Mouse (Mus musculus) embryonic facial prominence, embryonic 14.5 days (tissue): Measurements from ENCODE around the gene Pga5. TPM values are rescaled to one million over a fixed set of nuclear protein-coding genes. Genes with fewer than 3 reads are reported as not detected.

Experiments
- ATAC-seq: fragments of 200-750 bp; cut with Nextera tagmentation; 2 replicates; pipeline ENCODE4 v1.8.0; 2017; ENCODE audit warnings: low read depth, moderate number of reproducible peaks, moderate TSS enrichment
- DNase-seq: peaks from one replicate; pipeline ENCODE4 v3.0.0-alpha.2; 2015; ENCODE audit warnings: low spot score
- H3K27ac ChIP-seq: fragments of 300-500 bp; sonication (generic); replicated peaks from 2 replicates; pipeline ENCODE4 v1.5.1; 2014; ENCODE audit warnings: low read depth, mild to moderate bottlenecking, low read length, moderate library complexity
- H3K27me3 ChIP-seq: fragments of 300-500 bp; sonication (generic); replicated peaks from 2 replicates; pipeline ENCODE4 v1.6.1; 2014; ENCODE audit warnings: low read length; ENCODE audit not compliant: control insufficient read depth, insufficient read depth
- H3K36me3 ChIP-seq: fragments of 300-500 bp; sonication (generic); 2 replicates; pipeline ENCODE4 v1.6.1; 2014; ENCODE audit warnings: low read length, mixed read lengths; ENCODE audit not compliant: control insufficient read depth, insufficient read depth
- H3K4me1 ChIP-seq: fragments of 300-500 bp; sonication (generic); 2 replicates; pipeline ENCODE4 v1.6.1; 2014; ENCODE audit warnings: antibody characterized with exemption, low read length; ENCODE audit not compliant: control insufficient read depth, insufficient read depth
- H3K4me2 ChIP-seq: fragments of 300-500 bp; sonication (generic); 2 replicates; pipeline ENCODE4 v1.6.1; 2014; ENCODE audit warnings: low read depth, mild to moderate bottlenecking, low read length, moderate library complexity, mixed read lengths
- H3K4me3 ChIP-seq: fragments of 300-500 bp; sonication (generic); 2 replicates; pipeline ENCODE4 v1.5.1; 2014; ENCODE audit warnings: low read depth, mild to moderate bottlenecking, low read length
- H3K9ac ChIP-seq: fragments of 300-500 bp; sonication (generic); 2 replicates; pipeline ENCODE4 v1.6.1; 2014; ENCODE audit warnings: low read depth, mild to moderate bottlenecking, low read length, moderate library complexity, mixed read lengths
- H3K9me3 ChIP-seq: fragments of 300-500 bp; sonication (generic); 2 replicates; pipeline ENCODE4 v1.6.1; 2016; ENCODE audit warnings: low read length; ENCODE audit not compliant: control insufficient read depth
- WGBS: fragments of 180-500 bp; shearing (Covaris S2); extraction: QIAGEN DNeasy Blood & Tissue Kit; methylation state at CpG from one replicate; pipeline ENCODE4 v1.1.7; 2014; 5-methylcytosine and 5-hydroxymethylcytosine counted together
- polyA plus RNA-seq: library from polyadenylated mRNA; unstranded; fragments of >200 nt; fragmentation: Nextera tagmentation; extraction: Ambion mirVana; gene quantifications from 2 replicates; pipeline ENCODE4 v1.2.1, GENCODE M21; 2014

The Pga5 gene
- 0.14 TPM in 1 of 2 replicates, not detected in the other for polyA plus RNA-seq

DNA sequence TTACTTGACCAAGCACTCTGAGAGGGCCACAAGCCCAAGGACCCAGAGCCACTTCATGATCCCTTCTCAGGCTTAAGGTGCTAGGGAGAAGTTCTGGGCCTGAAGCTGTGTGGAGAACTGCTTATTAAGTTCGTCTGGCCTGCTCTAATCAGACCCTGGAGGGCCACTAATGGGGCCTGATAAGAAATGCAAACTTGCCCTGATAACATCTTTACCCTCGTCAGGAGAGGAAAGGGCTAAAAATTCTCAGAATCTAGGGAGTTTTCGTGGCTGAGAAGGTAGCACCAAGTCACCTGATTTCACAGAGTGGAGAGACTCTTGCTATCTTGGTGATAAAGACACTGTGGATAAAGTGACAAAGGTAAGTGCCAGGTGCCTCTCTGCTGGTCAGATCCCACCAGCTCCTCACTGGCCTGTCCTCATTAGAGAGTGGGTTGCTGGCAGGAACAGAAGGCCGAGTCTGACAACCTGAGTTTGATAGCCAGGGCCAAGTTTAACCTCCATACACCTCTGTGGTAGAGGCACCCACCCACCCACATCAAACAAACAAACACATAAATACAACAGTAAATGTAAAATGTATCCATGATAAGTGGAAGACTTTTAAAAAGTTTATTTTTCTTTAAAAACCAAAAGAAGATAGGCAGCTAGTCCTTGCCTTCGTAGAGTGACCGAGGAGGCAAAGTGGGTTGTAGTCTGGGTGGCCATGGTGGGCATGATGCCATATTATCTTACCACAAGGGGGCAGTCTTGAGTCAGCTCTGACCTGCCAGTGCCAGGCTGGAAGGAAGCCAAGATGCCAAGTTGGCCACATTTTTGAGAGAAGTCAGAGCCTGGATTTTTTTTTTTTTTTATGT lies at the start of gene Pga5:
Gene Pga5 (minus strand): TSS at position 157 of the 857 bp plus-strand sequence.
- H3K9me3 ChIP-seq: no peaks in the 10 kb centered on the region
- peak within 1 kb of the TSS; percentile 46; the same call in 1 of the 2 replicates for H3K27ac ChIP-seq
- H3K4me3 ChIP-seq: no peak within 1 kb of the TSS
- H3K4me2 ChIP-seq: no peak within 1 kb of the TSS
- H3K27me3 ChIP-seq: no peaks in the 10 kb centered on the region
- no peak within 1 kb of the TSS; the same call in 1 of the 2 replicates for H3K9ac ChIP-seq
- peak; percentile 80 for DNase-seq
- H3K4me1 ChIP-seq: 0 out of 2 replicates have a peak, but pooled peaks cover 4% of the 10 kb centered on the region
- no peak for ATAC-seq
- no peaks in the 10 kb centered on the region for H3K36me3 ChIP-seq
- WGBS: 37% methylated on average over 6 of the region's 6 CpGs

DNA sequence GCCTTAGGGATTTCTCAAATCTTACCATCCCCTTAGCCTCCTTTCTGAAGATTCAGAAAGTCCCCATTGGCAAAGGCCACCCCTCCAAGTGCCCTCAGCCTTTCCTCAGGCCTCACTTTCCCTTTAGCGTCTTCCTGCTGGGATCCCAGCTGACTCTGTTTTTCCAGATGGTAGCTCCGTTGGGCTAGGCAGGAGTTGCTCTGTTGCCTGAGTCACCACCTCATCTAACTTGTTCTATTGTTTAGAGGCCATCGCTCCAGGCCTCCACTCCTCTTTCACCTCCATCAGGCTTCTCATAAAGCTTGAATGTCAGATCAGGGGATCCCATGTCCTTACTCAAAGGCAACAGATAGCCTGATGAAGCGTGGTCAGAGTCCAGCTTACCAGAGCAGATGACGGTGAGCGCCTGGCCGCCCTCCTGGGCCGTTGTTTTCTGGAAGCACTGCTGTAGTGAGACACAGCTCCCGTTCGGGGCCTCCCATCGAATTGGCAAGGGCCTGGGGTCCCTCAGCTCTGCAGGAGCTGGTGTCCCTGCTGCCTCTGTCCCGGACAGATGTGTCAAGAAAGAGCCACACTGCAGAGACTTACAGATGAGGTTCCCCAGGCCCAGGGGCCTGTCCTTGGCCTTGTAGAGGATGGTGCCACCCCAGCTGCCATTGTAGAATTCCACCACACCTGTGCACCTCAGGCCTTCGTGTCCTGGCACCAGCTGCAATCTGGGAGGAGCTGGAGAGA lies 46.9 kb upstream of the Pga5 start:
- Histone ChIP-seq H3K36me3 (no peaks in the 10 kb centered on the region), H3K4me3 (no peak overlapping the region), H3K4me2 (no peak overlapping the region), H3K27ac (no peak overlapping the region; the same call in 1 of the 2 replicates), H3K27me3 (no peaks in the 10 kb centered on the region), H3K4me1 (peaks cover 18% of the 10 kb centered on the region; the same call in 1 of the 2 replicates), H3K9ac (no peak overlapping the region), H3K9me3 (no peaks in the 10 kb centered on the region)
- no peak for ATAC-seq
- WGBS: 61% methylated on average over 13 of the region's 13 CpGs
- DNase-seq: no peak

DNA sequence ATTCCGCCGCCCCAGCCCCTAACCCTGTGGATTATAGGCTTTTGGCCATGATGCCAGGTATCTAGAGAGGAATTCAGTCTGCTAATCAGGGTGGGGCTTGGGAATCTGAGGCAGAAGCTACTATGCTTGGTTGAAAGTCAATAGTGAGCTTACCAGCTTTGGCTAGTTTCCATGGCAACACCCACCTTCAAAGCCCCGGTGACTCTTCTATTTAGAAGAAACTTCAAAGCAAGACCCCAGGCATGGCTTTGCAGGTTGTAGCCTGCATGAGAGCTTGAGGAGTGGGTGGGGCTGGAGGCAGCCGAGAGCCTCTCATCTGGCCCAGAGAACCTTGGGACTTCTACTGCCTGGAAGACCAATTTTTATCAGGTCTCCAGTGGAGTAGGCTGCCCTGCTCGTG lies 45.8 kb upstream of the Pga5 start:
- DNase-seq (peak; percentile 90), ATAC-seq (peak; percentile 77)
- 40% methylated on average over 5 of the region's 5 CpGs for WGBS
- Histone ChIP-seq H3K4me2 (no peak overlapping the region), H3K4me3 (no peak overlapping the region), H3K36me3 (no peaks in the 10 kb centered on the region), H3K9me3 (no peaks in the 10 kb centered on the region), H3K27me3 (no peaks in the 10 kb centered on the region), H3K27ac (peak overlapping the region; percentile 71; the same call in 1 of the 2 replicates), H3K9ac (no peak overlapping the region), H3K4me1 (peaks cover 19% of the 10 kb centered on the region; the same call in 1 of the 2 replicates)

DNA sequence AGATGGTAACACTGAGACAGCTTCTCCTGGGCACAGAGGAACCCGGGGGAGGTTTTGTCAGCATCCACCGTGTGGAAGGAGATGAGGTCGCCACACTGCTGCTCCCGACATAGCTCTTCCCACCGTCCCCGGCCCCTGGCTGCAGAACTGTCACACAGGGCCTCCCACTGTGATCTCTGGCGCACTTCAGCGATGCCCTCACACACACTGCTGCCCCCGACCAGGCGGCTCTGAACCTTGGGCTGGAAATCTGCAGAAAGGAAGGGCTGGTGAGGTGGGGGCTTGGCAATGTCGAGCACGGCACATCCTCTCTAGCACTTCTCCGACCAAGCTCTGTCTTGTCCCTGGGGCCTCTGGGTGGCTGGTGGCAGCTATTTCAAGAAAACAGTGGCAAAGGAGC lies 45.2 kb upstream of the Pga5 start:
- WGBS: 25% methylated on average over 13 of the region's 13 CpGs
- Histone ChIP-seq H3K4me1 (peaks cover 19% of the 10 kb centered on the region; the same call in 1 of the 2 replicates), H3K9ac (no peak overlapping the region), H3K27me3 (no peaks in the 10 kb centered on the region), H3K4me3 (no peak overlapping the region), H3K27ac (peak overlapping the region; percentile 71; the same call in 1 of the 2 replicates), H3K9me3 (no peaks in the 10 kb centered on the region), H3K36me3 (no peaks in the 10 kb centered on the region), H3K4me2 (no peak overlapping the region)
- DNase-seq (no peak), ATAC-seq (no peak)

DNA sequence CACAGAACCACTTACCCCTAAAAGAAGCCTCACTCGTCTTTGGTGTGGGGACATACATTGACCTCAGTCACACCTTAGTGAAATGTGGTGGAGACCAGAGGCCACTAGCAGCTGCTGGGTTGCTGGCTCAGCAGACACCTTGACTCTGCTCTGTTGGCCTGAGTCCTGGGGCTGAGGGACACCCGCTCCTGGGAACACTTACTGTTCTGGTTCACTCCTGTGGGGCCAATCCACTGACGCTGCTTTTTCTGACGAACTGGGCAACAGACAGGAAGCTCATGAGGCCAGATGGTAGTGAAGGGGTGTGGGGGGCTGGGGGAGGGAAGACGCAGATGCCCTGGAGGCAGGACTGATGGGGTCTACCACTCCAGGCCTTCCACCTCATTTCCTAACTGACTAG lies 43.2 kb upstream of the Pga5 start:
- Histone ChIP-seq H3K36me3 (no peaks in the 10 kb centered on the region), H3K4me1 (peaks cover 19% of the 10 kb centered on the region; the same call in 1 of the 2 replicates), H3K9ac (no peak overlapping the region), H3K4me2 (no peak overlapping the region), H3K4me3 (no peak overlapping the region), H3K9me3 (no peaks in the 10 kb centered on the region), H3K27me3 (no peaks in the 10 kb centered on the region), H3K27ac (no peak overlapping the region)
- WGBS: 47% methylated on average over 5 of the region's 5 CpGs
- ATAC-seq (no peak), DNase-seq (no peak)

DNA sequence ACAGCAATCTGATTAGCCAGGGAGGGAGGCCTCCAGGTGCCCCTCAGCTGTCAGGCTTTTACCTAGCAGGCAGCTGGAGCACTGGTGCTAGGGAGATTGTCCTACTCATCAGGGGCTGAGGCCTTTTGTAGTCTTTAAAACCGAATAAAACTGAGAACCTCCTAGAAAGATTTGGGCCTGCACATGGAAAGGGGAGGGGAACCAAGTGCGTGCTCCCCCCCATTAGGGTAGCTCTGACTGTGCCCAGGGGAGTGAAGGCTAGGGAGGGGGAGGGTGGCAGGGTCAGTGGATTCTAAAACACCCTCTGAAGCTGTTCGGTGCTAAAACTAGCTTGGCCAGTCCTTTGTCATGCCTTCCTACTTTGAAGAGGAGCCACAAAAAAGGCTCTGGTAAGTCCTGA lies 42.7 kb upstream of the Pga5 start:
- no peak overlapping the region for H3K4me3 ChIP-seq
- H3K4me2 ChIP-seq: no peak overlapping the region
- no peaks in the 10 kb centered on the region for H3K9me3 ChIP-seq
- ATAC-seq (no peak), DNase-seq (no peak)
- no peaks in the 10 kb centered on the region for H3K27me3 ChIP-seq
- H3K9ac ChIP-seq: no peak overlapping the region
- 23% methylated on average over 3 of the region's 3 CpGs for WGBS
- peaks cover 19% of the 10 kb centered on the region; the same call in 1 of the 2 replicates for H3K4me1 ChIP-seq
- no peaks in the 10 kb centered on the region for H3K36me3 ChIP-seq
- H3K27ac ChIP-seq: no peak overlapping the region

DNA sequence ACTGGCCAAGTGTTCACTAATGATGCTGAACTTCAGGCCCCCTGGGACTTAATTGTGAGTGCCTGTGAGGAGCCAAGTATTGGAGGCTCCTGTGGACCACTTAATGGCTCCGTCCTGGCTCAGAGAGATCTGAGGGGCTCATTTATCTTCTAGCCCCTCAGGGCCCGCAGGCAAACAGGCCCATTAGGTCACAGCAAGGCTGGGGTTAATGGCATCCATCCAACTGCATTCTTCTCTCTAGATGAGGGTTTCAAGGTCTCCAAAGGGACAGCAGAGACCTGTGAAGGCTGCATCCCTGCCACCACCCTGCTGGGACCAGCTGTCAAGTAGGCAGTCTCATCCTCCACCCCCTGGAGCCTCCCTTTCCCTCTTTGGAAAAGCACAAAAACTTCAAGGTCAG lies 41.9 kb upstream of the Pga5 start:
- Histone ChIP-seq H3K4me3 (no peak overlapping the region), H3K27me3 (no peaks in the 10 kb centered on the region), H3K9me3 (no peaks in the 10 kb centered on the region), H3K36me3 (no peaks in the 10 kb centered on the region), H3K4me2 (no peak overlapping the region), H3K9ac (no peak overlapping the region), H3K4me1 (peaks cover 19% of the 10 kb centered on the region; the same call in 1 of the 2 replicates), H3K27ac (no peak overlapping the region)
- 15% methylated on average over 2 of the region's 2 CpGs for WGBS
- DNase-seq (no peak), ATAC-seq (peak; percentile 17; the same call in 1 of the 2 replicates)

DNA sequence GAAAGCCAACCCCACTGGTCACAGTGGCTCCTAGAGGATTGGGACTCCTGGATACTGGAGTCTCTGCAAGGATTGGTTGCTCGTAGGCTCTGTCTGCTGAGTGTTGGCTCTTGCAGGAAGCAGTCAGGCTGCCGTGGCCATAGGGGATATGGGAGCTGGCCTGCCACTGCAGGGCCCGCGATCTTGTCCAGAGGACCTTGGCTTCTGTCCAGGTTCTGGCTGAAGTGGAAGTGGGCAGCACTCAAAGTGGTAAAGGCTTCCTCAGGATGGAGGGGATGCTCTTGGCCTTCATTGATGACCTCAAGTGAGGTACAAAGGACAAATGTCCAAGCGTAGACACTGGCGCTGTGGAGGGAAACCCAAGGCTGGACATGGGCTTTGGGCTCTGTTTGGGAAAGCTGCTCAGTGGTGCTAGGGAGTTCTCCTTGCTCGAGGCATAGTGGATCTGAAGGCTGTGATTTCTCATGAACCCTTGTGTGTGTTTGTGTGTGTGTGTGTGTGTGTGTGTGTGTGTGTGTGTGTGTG lies 40.4 kb upstream of the Pga5 start:
- DNase-seq (no peak), ATAC-seq (no peak)
- Histone ChIP-seq H3K9me3 (no peaks in the 10 kb centered on the region), H3K4me3 (no peak overlapping the region), H3K27ac (no peak overlapping the region), H3K4me1 (peaks cover 10% of the 10 kb centered on the region; the same call in 1 of the 2 replicates), H3K4me2 (no peak overlapping the region), H3K36me3 (peaks cover 11% of the 10 kb centered on the region; the same call in 1 of the 2 replicates), H3K27me3 (no peaks in the 10 kb centered on the region), H3K9ac (no peak overlapping the region)
- 75% methylated on average over 7 of the region's 7 CpGs for WGBS
